Mouse (Mus musculus): ENCODE data around the gene Mex3b.

GRCm38 (mm10) chr7:82820661-82821060, 46.5 kb upstream of the Mex3b start:
- TF ChIP-seq POLR2A (IDR thresholded peaks at IDR 0.05; ENCODE audit: borderline replicate concordance, insufficient read depth, low read length) (no peak), CTCF (IDR thresholded peaks at IDR 0.05; ENCODE audit: borderline replicate concordance, insufficient read depth, low read depth, low read length) (no peak)
